Mouse (Mus musculus) heart, adult 10 weeks (tissue): Measurements from ENCODE around the gene Ddias. TPM values are rescaled to one million over a fixed set of nuclear protein-coding genes. Genes with fewer than 3 reads are reported as not detected.

Experiments used
- polyA plus RNA-seq: library from polyadenylated mRNA; stranded (reverse); fragments of 350-450 nt; fragmentation: Illumina TruSeq; extraction: RNeasy Lipid Tissue Mini Kit (QIAGEN cat#74804); gene quantifications from one replicate; pipeline ENCODE4 v1.2.3, GENCODE M21; 2014; ENCODE audit warnings: low read depth, low replicate concordance

Ddias gene
- polyA plus RNA-seq, result 0.21 TPM

DNA sequence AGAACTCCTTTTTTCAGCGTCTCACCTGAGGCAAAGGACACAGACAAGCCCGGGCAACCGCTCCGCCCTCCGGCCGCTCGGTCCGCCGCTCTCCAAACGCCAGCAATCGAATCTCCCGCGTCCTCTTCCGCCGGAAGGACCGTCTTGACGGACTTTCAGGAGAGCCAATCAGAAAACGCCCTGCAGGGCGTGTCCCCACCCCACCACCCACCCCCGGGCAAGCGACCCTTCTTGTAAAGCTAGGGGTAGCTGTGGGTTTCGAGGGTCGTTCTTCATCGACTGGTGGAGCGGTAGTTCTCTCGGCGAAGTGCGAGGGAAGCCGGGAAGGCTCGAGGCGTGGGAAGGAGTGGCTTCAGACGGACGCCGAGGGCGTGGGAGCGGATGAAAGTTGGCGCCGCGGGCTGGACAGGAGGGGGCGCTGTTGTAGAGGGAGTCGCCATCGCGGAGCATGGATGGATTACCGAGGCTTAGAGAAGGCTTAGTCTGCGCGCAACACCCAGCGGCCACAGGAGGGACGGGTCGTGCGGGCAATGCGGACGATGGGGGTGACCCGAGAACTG, at the start of gene Ddias, which contains the start of gene Prcp:
Gene Ddias, minus strand, starts transcription at position 132 of the 560 bp plus-strand sequence.
Gene Prcp, plus strand, starts transcription at position 355 of the 560 bp plus-strand sequence.

Other genes starting within 250 kb of the Ddias start
- 0.65 TPM for gene Ankrd42, start 237.1 kb downstream of the Ddias start, polyA plus RNA-seq
- 23.5 TPM for gene Pcf11, start 204.3 kb downstream of the Ddias start, polyA plus RNA-seq
- gene Rab30, start 132.6 kb downstream of the Ddias start, polyA plus RNA-seq, result 6.9 TPM
- gene Prcp, start 223 bp upstream of the Ddias start, polyA plus RNA-seq, result 7.8 TPM
- 2.6 TPM for gene Fam181b, start 205.6 kb upstream of the Ddias start, polyA plus RNA-seq